Mouse (Mus musculus): ENCODE data around the gene Txlnb. TPM values are rescaled to one million over a fixed set of nuclear protein-coding genes. Genes with fewer than 3 reads are reported as not detected.
"Not testable (repeated sequence)": the region's sequence is repeated elsewhere in the genome, so short reads cannot be mapped to it uniquely, and the experiment has no call there.

Txlnb gene
- polyA plus RNA-seq, 1 experiment from 2014 or later = 1.3 TPM

DNA sequence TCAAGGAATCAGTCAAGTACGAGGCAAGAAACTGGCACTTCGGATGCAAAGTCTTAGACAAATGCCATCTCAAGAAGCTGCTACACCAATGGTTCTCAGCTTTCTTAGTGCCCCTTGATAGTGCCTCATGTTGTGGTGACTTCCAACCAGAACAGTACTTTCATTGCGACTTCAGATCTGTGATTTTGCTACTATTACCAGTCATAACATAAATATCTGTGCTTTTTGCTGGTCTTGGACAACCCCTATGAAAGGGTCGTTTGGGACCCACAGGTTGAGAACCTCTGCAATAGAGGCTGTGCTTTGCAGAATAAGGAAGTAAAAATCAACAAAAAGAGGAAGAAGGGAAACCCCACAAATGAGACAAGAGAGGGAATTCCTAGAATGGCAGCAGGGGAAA is 7.7 kb upstream of the Txlnb start:
- no peaks in the 10 kb centered on the region for H3K4me1 ChIP-seq

DNA sequence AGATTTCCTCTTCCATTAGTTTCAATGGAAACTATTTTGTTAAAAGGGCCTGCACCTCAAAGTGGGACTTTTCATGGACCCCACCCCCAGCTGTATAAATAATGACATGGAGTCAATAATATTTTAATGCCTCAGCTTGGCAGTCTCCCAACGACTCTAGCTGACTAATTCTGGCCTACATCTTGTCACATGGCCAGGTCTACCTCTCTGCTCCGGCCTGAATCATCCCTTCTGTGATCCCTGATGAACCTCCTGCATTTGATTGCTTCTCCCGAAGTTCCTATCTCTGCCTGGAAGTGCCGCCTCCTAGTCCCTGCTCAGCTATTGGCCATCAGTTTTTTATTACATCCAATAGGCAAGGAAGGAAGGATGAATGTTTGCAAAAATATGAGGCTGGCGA is 2.1 kb upstream of the Txlnb start:
- H3K36me3 ChIP-seq (replicated peaks) = no peaks in the 10 kb centered on the region
- H3K27me3 ChIP-seq (ENCODE audit: poor library complexity, severe bottlenecking) = no peaks in the 10 kb centered on the region
- no peak overlapping the region for H3K4me3 ChIP-seq
- H3K4me1 ChIP-seq = peaks cover 23% of the 10 kb centered on the region
- H3K27ac ChIP-seq = no peak overlapping the region
- 86% methylated on average over 5 of the region's 5 CpGs for WGBS
- no peak for DNase-seq (ENCODE audit: extremely low spot score, low spot score)
- no peaks in the 10 kb centered on the region for H3K9me3 ChIP-seq

More for the DNA sequence above, 7.7 kb upstream of the Txlnb start:
- no peaks in the 10 kb centered on the region for H3K9me3 ChIP-seq
- 92% methylated on average over 4 of the region's 4 CpGs for WGBS
- no peak overlapping the region for H3K27ac ChIP-seq
- DNase-seq (ENCODE audit: extremely low spot score, low spot score) = no peak
- no peak overlapping the region for H3K4me3 ChIP-seq
- no peaks in the 10 kb centered on the region for H3K36me3 ChIP-seq (replicated peaks)
- H3K27me3 ChIP-seq (ENCODE audit: poor library complexity, severe bottlenecking) = no peaks in the 10 kb centered on the region

DNA sequence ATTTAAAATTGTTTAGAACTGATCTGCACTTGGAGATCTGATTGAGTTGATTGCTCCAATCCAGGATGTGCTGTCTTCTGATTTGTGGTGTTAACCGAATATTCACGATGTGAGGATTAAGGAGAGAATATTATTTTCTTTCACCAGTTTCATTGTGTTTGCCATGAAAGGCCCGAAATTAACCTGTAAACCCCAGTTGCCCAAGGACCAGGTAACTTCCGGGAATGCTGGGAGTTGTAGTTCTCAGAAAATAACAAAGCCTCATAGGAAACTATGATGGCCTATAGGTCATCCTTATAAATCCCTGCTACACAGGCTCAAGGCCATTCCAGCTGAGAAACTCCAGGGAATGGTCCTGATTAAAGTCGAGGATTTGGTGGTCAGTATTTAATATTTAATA is 1.6 kb upstream of the Txlnb start:
- no peak for DNase-seq (ENCODE audit: extremely low spot score, low spot score)
- Histone ChIP-seq H3K4me3 (no peak overlapping the region), H3K9me3 (no peaks in the 10 kb centered on the region), H3K36me3 (replicated peaks) (no peaks in the 10 kb centered on the region), H3K27ac (no peak overlapping the region), H3K27me3 (ENCODE audit: poor library complexity, severe bottlenecking) (no peaks in the 10 kb centered on the region), H3K4me1 (peaks cover 23% of the 10 kb centered on the region)
- 86% methylated on average over 5 of the region's 5 CpGs for whole genome bisulfite sequencing

DNA sequence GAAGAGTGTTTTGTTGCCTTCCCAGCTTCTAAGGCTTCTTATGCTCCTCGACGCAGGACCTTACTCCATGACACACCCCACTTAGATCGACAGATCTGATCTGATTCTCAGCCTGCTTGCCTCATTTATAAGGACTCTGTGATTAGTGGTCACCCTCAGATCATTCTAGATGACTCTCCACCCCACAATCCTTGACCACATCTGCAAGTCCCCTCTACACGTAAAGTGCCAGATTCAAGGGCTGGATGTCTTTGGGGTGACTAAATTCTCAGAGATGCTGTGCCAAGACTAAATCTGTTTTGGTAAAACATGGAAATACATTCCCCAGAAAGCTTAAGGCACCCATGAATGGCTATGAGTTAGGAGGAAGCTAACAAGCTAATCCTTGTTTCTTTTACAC is 799 bp upstream of the Txlnb start:
- Histone ChIP-seq H3K4me3 (no peak overlapping the region), H3K36me3 (replicated peaks) (no peaks in the 10 kb centered on the region), H3K27ac (peak overlapping the region; percentile 87; the same call in 1 of the 2 replicates), H3K9me3 (no peaks in the 10 kb centered on the region), H3K4me1 (peaks cover 23% of the 10 kb centered on the region), H3K27me3 (ENCODE audit: poor library complexity, severe bottlenecking) (no peaks in the 10 kb centered on the region)
- WGBS = 80% methylated on average over 4 of the region's 4 CpGs
- DNase-seq (ENCODE audit: extremely low spot score, low spot score) = no peak

DNA sequence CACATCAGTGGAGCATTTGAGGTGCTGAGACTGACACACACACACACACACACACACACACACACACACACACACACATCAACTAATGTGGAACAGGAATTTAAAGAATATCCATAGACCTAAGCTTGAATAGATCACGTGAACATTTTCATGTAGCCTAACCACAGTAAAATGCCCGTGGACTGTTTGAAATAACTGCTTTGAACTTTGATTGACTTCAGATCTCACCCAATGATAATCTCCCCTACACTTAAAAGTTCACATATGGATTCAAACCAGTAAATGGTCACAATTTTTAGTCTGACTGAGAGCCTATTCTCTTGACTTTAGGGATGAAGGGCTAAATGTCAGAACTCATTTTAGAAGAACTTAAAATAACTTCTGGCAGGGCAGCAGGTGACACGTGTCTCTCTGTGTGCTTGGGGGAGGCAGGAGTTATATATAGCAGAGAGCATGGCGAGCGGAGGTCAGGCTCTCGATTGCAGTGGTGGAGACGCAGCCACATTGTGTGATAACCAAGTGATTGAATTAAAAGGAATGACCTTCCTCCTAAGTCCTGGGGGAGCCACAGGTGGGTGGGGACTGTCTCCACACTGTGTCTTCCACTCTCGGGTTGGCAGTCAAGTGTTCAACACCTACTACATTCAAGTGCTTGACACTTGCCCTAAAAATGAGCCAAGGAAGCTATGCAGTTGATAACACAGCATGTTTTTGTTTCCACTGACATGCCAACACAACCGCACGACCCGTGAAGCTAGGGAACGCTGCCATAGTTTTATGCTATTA is 1.0 kb downstream of the Txlnb start:
- Histone ChIP-seq H3K9me3 (no peaks in the 10 kb centered on the region), H3K4me1 (peaks cover 23% of the 10 kb centered on the region), H3K27ac (peak overlapping the region; percentile 87; the same call in 1 of the 2 replicates), H3K4me3 (no peak overlapping the region), H3K27me3 (ENCODE audit: poor library complexity, severe bottlenecking) (no peaks in the 10 kb centered on the region), H3K36me3 (replicated peaks) (no peaks in the 10 kb centered on the region)
- 84% methylated on average over 12 of the region's 12 CpGs for WGBS
- DNase-seq (ENCODE audit: extremely low spot score, low spot score) = no peak

DNA sequence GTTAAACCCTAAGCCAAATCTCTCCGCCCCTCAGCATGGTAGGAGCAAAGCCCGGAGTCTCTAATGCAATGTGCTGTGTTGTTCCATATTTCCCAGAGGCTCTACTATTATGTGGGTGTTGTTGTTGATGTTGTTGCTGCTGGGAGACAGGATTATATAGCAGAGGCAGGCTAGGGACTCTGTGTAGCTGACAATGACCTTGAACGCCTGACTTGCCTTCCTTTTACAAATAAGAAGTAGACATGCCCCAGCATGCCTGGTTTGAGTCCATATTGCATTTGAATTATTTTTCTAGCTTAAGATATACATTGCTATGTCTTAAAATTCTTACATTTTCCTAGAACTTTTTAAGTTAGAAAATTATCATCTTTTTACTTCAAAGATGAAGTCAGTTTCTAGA is 1.7 kb downstream of the Txlnb start:
- H3K27ac ChIP-seq = no peak overlapping the region
- H3K9me3 ChIP-seq = no peaks in the 10 kb centered on the region
- no peaks in the 10 kb centered on the region for H3K27me3 ChIP-seq (ENCODE audit: poor library complexity, severe bottlenecking)
- H3K4me1 ChIP-seq = peaks cover 23% of the 10 kb centered on the region
- DNase-seq (ENCODE audit: extremely low spot score, low spot score) = no peak
- no peak overlapping the region for H3K4me3 ChIP-seq
- 95% methylated on average over 3 of the region's 3 CpGs for WGBS
- no peaks in the 10 kb centered on the region for H3K36me3 ChIP-seq (replicated peaks)

DNA sequence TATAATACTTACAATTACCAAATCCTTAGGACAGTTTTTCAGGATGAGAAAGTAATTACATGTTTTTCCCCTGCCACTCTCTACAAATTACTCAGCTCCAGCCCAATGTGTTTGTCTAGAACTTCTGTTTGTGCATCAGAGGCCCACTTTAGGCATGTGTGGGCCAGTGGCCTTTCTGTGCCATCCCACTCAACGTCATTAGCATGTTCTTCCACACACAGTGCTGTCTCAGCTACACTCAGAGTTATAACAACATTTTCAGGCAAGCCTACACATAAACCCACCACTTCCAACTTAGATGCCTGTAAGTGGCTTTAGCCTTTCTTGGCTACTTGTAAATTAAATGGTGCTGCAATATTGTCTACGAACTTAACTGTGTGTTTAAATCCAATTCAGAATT is 5.8 kb downstream of the Txlnb start:
- no peak overlapping the region for H3K27ac ChIP-seq
- 88% methylated on average over 2 of the region's 2 CpGs for WGBS

DNA sequence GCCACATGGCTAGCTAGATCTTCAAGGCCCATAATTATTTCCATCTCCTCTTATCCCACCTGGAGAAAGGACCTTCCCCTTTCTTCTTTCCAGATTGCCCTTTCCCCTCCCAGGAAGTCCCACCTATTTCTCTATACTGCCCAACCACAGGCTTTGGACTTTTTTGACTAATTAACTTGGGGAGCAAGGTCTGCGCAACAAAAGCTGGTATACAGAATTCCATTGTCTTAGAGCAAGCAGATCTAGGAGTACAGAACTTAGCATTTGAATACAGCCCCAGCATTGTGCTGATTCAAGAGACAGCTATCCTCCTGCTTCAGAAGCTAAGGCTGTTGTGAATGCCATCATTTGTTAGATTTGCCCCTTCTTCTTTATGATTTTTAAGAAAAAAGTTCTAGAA is 12.5 kb downstream of the Txlnb start:
- Histone ChIP-seq H3K36me3 (replicated peaks) (no peaks in the 10 kb centered on the region), H3K4me3 (no peak overlapping the region), H3K27ac (no peak overlapping the region), H3K9me3 (no peaks in the 10 kb centered on the region), H3K4me1 (no peaks in the 10 kb centered on the region), H3K27me3 (ENCODE audit: poor library complexity, severe bottlenecking) (no peaks in the 10 kb centered on the region)
- WGBS = 90% methylated on average over 1 of the region's 1 CpGs
- DNase-seq (ENCODE audit: extremely low spot score, low spot score) = no peak

More for the DNA sequence above, 5.8 kb downstream of the Txlnb start:
- no peak for DNase-seq (ENCODE audit: extremely low spot score, low spot score)
- Histone ChIP-seq H3K4me1 (peaks cover 6% of the 10 kb centered on the region), H3K9me3 (no peaks in the 10 kb centered on the region), H3K4me3 (no peak overlapping the region), H3K36me3 (replicated peaks) (no peaks in the 10 kb centered on the region), H3K27me3 (ENCODE audit: poor library complexity, severe bottlenecking) (no peaks in the 10 kb centered on the region)

DNA sequence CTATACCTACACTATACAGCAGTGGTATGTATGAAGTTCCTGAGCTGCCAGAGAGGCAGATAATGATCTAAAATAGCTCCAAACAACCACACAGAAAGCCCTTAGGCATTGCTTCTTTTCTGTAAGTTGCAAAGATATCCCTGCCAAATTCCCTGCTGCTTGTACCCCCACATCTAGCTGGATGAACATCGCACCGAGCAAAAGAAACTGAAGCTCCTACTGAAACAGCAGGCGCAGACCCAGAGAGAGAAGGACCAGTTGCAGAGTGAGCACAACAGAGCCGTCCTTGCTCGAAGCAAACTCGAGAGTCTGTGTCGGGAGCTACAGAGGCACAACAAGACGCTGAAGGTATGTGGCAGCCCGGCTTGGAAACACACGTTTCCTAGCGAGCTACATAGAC is 19.0 kb downstream of the Txlnb start:
- Histone ChIP-seq H3K27me3 (ENCODE audit: poor library complexity, severe bottlenecking) (no peaks in the 10 kb centered on the region), H3K4me1 (no peaks in the 10 kb centered on the region), H3K9me3 (peaks cover 13% of the 10 kb centered on the region), H3K27ac (no peak overlapping the region), H3K36me3 (replicated peaks) (no peaks in the 10 kb centered on the region), H3K4me3 (no peak overlapping the region)
- 83% methylated on average over 11 of the region's 11 CpGs for WGBS
- no peak for DNase-seq (ENCODE audit: extremely low spot score, low spot score)

DNA sequence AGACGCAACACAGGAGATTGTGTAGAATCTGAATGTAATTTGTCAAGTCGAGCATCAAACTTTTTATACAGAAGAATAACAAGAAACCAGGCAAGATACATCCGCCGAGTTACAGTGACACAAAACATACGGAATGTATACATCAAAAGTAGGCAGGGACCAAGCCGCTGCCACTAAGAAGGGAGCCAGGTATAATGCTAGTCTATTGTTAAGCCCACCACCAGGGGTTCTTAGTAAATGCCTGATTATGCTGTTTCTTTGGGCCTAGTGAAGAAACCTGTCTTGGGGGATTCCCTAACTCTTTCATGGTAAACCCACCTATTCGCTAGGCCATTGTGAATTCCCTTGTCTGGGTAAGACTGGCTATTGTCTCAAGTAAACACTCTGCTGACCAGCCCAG is 24.4 kb downstream of the Txlnb start:
- not testable (repeated sequence) for H3K27me3 ChIP-seq (ENCODE audit: poor library complexity, severe bottlenecking); H3K27ac ChIP-seq; H3K36me3 ChIP-seq (replicated peaks); H3K4me1 ChIP-seq; H3K4me3 ChIP-seq; DNase-seq (ENCODE audit: extremely low spot score, low spot score)
- peaks cover 13% of the 10 kb centered on the region for H3K9me3 ChIP-seq
- 88% methylated on average over 7 of the region's 7 CpGs for WGBS

DNA sequence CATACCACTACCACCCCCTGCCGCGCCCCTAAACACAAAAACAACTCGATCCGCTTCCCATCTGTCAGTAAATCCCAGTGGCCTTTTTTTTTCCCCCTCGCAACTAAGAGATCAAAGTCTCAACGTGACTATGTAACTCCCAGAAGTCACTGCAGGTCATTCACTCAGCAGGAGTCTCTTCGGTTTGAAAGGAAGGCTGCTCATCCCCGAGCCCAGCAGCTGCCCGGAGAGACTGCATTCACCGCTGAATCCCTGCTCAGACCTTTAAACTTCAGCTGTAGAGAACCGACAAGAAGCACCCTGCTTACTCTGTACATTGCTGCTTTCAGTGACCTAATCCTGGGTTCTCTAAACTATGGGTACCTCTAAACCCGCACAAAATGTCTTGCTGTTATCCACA is 31.4 kb downstream of the Txlnb start:
- under 1% methylated on average over 12 of the region's 12 CpGs for WGBS
- Histone ChIP-seq H3K4me3 (peak overlapping the region; percentile 29), H3K27ac (peak overlapping the region; percentile 74), H3K4me1 (peaks cover 23% of the 10 kb centered on the region), H3K36me3 (replicated peaks) (no peaks in the 10 kb centered on the region), H3K27me3 (ENCODE audit: poor library complexity, severe bottlenecking) (no peaks in the 10 kb centered on the region), H3K9me3 (no peaks in the 10 kb centered on the region)
- peak; percentile 41 for DNase-seq (ENCODE audit: extremely low spot score, low spot score)

DNA sequence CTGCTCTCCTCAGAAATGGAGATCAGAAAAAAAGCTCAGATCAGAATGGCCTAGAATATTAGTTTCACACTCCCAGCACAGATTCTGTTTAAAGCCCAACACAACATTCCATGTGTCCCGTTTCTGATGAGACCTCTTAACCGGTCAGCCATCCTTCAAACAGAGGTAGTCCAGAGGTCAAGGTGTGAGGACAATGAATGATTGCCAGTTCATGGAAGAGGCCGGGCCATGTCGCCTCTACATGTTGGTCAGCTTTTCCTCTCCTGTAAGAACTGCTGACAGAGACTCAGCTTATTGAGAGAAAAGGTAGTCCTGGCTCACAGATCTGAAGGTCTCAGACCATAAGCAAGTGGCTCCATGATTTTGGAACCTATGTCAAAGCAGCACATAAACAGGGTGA is 33.2 kb downstream of the Txlnb start:
- no peak overlapping the region for H3K27ac ChIP-seq
- WGBS = 94% methylated on average over 4 of the region's 4 CpGs

DNA sequence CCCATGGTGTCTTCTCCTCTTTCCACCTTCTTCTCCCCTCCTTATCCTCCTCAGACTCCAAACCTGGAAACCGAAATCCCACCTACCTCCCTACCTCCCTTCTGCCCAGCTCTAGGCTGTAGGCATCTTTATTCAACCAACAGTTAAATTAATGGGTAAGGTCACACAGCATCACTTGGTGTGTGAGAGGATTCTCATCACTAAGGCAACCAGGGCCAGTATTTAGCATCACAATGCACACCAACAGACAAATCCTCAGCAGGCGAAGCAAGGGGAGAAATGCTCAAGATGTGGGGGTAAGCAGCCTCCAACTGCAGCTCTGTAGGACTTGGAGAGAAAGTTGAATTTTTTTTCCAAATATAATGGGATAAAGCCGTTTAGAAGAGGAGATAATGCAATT is 35.0 kb downstream of the Txlnb start:
- no peak for DNase-seq (ENCODE audit: extremely low spot score, low spot score)
- 26% methylated on average over 3 of the region's 3 CpGs for WGBS

More for the DNA sequence above, 33.2 kb downstream of the Txlnb start:
- Histone ChIP-seq H3K4me3 (no peak overlapping the region), H3K36me3 (replicated peaks) (no peaks in the 10 kb centered on the region), H3K9me3 (no peaks in the 10 kb centered on the region), H3K4me1 (peaks cover 23% of the 10 kb centered on the region), H3K27me3 (ENCODE audit: poor library complexity, severe bottlenecking) (no peaks in the 10 kb centered on the region)
- DNase-seq (ENCODE audit: extremely low spot score, low spot score) = no peak

More for the DNA sequence above, 35.0 kb downstream of the Txlnb start:
- Histone ChIP-seq H3K4me1 (peaks cover 23% of the 10 kb centered on the region), H3K27ac (peak overlapping the region; percentile 20; the same call in 1 of the 2 replicates), H3K36me3 (replicated peaks) (no peaks in the 10 kb centered on the region), H3K27me3 (ENCODE audit: poor library complexity, severe bottlenecking) (no peaks in the 10 kb centered on the region), H3K4me3 (no peak overlapping the region), H3K9me3 (no peaks in the 10 kb centered on the region)

Data from forebrain, embryonic 10.5 days (tissue).